ENCODE assay signal across 9 mouse cellular contexts in genomic region chr16:55823398-55824155, GRCm38 (mm10). TPM values are rescaled to one million over a fixed set of nuclear protein-coding genes. Genes with fewer than 3 reads are reported as not detected.
DNase-seq lines count a peak whose midpoint lies in the region; TF ChIP-seq lines count a peak whose summit lies in the region.
"Had no signal": no experiment of that assay in that cellular context is flagged by ENCODE, and none has a peak within 500 bp of the region (broad histone marks: within the 10 kb centered on the region; RNA-seq: fewer than 3 reads in every experiment).

No protein-coding gene starts in this region.

- peak; percentile 40 for DNase-seq in kidney, adult 9 months
- DNase-seq in kidney, postnatal 14 days, result no peak
- DNase-seq in limb, embryonic 10.5 days (ENCODE audit: low spot score), result no peak
- DNase-seq in retina, embryonic 14.5 days (ENCODE audit: low spot score), result peak; percentile 45
- no peak for DNase-seq in B cell, adult 2 months
- no peak for DNase-seq in layer of hippocampus, adult 9-11 months
- DNase-seq in testis, postnatal 14 days (ENCODE audit: low spot score), result no peak

- peaks cover 3% of the 10 kb centered on the region; the same call in 1 of the 2 replicates for H3K36me3 ChIP-seq in limb, embryonic 10.5 days
- H3K36me3 ChIP-seq: heart, embryonic 15.5 days had no signal

- no peak overlapping the region for H3K4me3 ChIP-seq in bone marrow macrophage, adult 2 months (ENCODE audit: insufficient read depth, low read length)
- no peak overlapping the region for H3K4me3 ChIP-seq in limb, embryonic 10.5 days

- 0 out of 2 replicates have a peak, but pooled peaks have one; percentile 6 for TF ChIP-seq CTCF in bone marrow macrophage, adult 2 months (IDR thresholded peaks at IDR 0.05; ENCODE audit: low read depth, low read length)

- H3K27me3 ChIP-seq in limb, embryonic 10.5 days (ENCODE audit: low read depth, poor library complexity, severe bottlenecking), result no peaks in the 10 kb centered on the region
- H3K27me3 ChIP-seq: heart, embryonic 15.5 days had no signal

- no peak overlapping the region for H3K27ac ChIP-seq in bone marrow macrophage, adult 2 months (ENCODE audit: insufficient read depth, low read depth, low read length)
- peak overlapping the region; percentile 46 for H3K27ac ChIP-seq in limb, embryonic 10.5 days
- H3K27ac ChIP-seq: heart, embryonic 15.5 days had no signal

- WGBS in limb, embryonic 10.5 days, result 45% methylated on average over 11 of the region's 11 CpGs

- no peak for TF ChIP-seq POLR2A in bone marrow macrophage, adult 2 months (IDR thresholded peaks at IDR 0.05; ENCODE audit: borderline replicate concordance, low read depth, low read length)

- H3K9me3 ChIP-seq in limb, embryonic 10.5 days (replicated peaks), result no peaks in the 10 kb centered on the region
- H3K9me3 ChIP-seq: heart, embryonic 15.5 days had no signal

- H3K4me1 ChIP-seq in bone marrow macrophage, adult 2 months (ENCODE audit: control insufficient read depth, insufficient read depth, low read length), result peaks cover 13% of the 10 kb centered on the region
- H3K4me1 ChIP-seq in limb, embryonic 10.5 days, result peaks cover 46% of the 10 kb centered on the region

RNA-seq across cellular contexts. Expression of gene Nfkbiz, which starts 15.1 kb away (rescaled TPM):
- polyA plus RNA-seq in bone marrow macrophage, adult 2 months (2012; ENCODE audit: insufficient read depth, insufficient read length, missing spikeins), result 60.3 and 61.0 TPM in 2 replicates
- polyA plus RNA-seq in limb, embryonic 10.5 days (2016; fragmentation: Nextera tagmentation; extraction: Ambion mirVana), result 2.6 and 3.0 TPM in 2 replicates

Comparison
In these comparisons a context has a peak if more than half of its experiments do, and no peak if none do; other contexts are left out.
1. DNase-seq: peak in kidney, adult 9 months (single experiment) and retina, embryonic 14.5 days (single experiment); none in kidney, postnatal 14 days (single experiment), limb, embryonic 10.5 days (single experiment), B cell, adult 2 months (0 of 2), layer of hippocampus, adult 9-11 months (single experiment) and testis, postnatal 14 days (single experiment).
2. RNA of gene Nfkbiz, which starts 15.1 kb away (polyA plus RNA-seq): 60.3 to 61.0 TPM in bone marrow macrophage, adult 2 months; 2.6 to 3.0 TPM in limb, embryonic 10.5 days; every median in the first group is over 10 times any median in the second.